Comparison of ENCODE assay signal across 18 mouse cellular contexts in genomic region chrX:155201799-155202198, GRCm38 (mm10).
"Had no signal": no experiment of that assay in that cellular context is flagged by ENCODE, and none has a peak within 500 bp of the region (broad histone marks: within the 10 kb centered on the region; RNA-seq: fewer than 3 reads in every experiment).

No protein-coding gene starts in this region.

- H3K4me1 ChIP-seq: lung, embryonic 15.5 days; megakaryocyte, embryonic 14.5 days; midbrain, embryonic 13.5 days; midbrain, embryonic 15.5 days; neural tube, embryonic 12.5 days had no signal

- H3K27ac ChIP-seq: lung, embryonic 15.5 days; macrophage; midbrain, embryonic 13.5 days; midbrain, embryonic 15.5 days; neural tube, embryonic 12.5 days had no signal

- ATAC-seq: liver, postnatal 0 days; lung, postnatal 0 days; midbrain, embryonic 13.5 days; midbrain, embryonic 15.5 days had no signal

- H3K9ac ChIP-seq: liver, postnatal 0 days; lung, embryonic 15.5 days; midbrain, embryonic 13.5 days; midbrain, embryonic 15.5 days; neural tube, embryonic 12.5 days had no signal

- H3K9me3 ChIP-seq: lung, embryonic 15.5 days; megakaryocyte, embryonic 14.5 days; midbrain, embryonic 13.5 days; midbrain, embryonic 15.5 days; neural tube, embryonic 12.5 days had no signal

- H3K4me3 ChIP-seq: lung, embryonic 15.5 days; megakaryocyte, embryonic 14.5 days; midbrain, embryonic 13.5 days; midbrain, embryonic 15.5 days; neural tube, embryonic 12.5 days had no signal

- H3K27me3 ChIP-seq: lung, embryonic 15.5 days; megakaryocyte, embryonic 14.5 days; midbrain, embryonic 13.5 days; midbrain, embryonic 15.5 days; neural tube, embryonic 12.5 days had no signal

- H3K4me2 ChIP-seq: lung, embryonic 15.5 days; midbrain, embryonic 11.5 days; midbrain, embryonic 13.5 days; midbrain, embryonic 15.5 days; neural tube, embryonic 12.5 days had no signal

- DNase-seq: liver, postnatal 0 days; lung, adult 2 months; lung, postnatal 14 days; lung, postnatal 36 days; right cerebral cortex, postnatal 25 days; right cerebral cortex, postnatal 4 days; spleen, adult 18-20 months; thymus, adult 18-20 months; thymus, postnatal 14 days; thymus, postnatal 36 days had no signal

- H3K36me3 ChIP-seq: lung, embryonic 15.5 days; midbrain, embryonic 13.5 days; midbrain, embryonic 15.5 days; neural tube, embryonic 12.5 days had no signal
